In genomic region chr6:82603665-82604064, GRCm38 (mm10) we compare ENCODE assay signal across 9 mouse cellular contexts.
DNase-seq lines count a peak whose midpoint lies in the region; ATAC-seq and TF ChIP-seq lines count a peak whose summit lies in the region.
"Had no signal": no experiment of that assay in that cellular context is flagged by ENCODE, and none has a peak within 500 bp of the region (broad histone marks: within the 10 kb centered on the region; RNA-seq: fewer than 3 reads in every experiment).

No protein-coding gene starts in this region.

- no peak for TF ChIP-seq EP300 in heart, adult 2 months (IDR thresholded peaks at IDR 0.05; ENCODE audit: insufficient read depth, low read depth, low read length)
- no peak for TF ChIP-seq EP300 in ES-Bruce4 (IDR thresholded peaks at IDR 0.05; ENCODE audit: insufficient read depth, low read depth, low read length)

- peak in 1 of 2 experiments; percentile 21 for DNase-seq in heart, adult 2 months
- no peak for DNase-seq in heart, adult 9 months (ENCODE audit: low spot score in 2 of 2)
- DNase-seq in c-Kit-positive CD71-positive TER-119-negative erythroid progenitor cells, embryonic 14.5 days (ENCODE audit: low read depth) = peak; percentile 37
- DNase-seq in heart, postnatal 4 days = peak; percentile 50
- DNase-seq in left cerebral cortex, adult 18-20 months (ENCODE audit: low spot score in 2 of 2) = peak; percentile 36 to 54
- no peak for DNase-seq in yolk sac, embryonic 10.5 days (ENCODE audit: low spot score)

- no peak overlapping the region for H3K27ac ChIP-seq in heart, adult 2 months
- no peak overlapping the region for H3K27ac ChIP-seq in ES-Bruce4 (ENCODE audit: insufficient read depth, low read length)
- H3K27ac ChIP-seq in midbrain, embryonic 13.5 days = no peak overlapping the region
- H3K27ac ChIP-seq: stomach, embryonic 15.5 days had no signal

- H3K4me1 ChIP-seq in heart, adult 2 months (ENCODE audit: control insufficient read depth, insufficient read depth, low read length) = no peaks in the 10 kb centered on the region
- H3K4me1 ChIP-seq in ES-Bruce4 (ENCODE audit: control insufficient read depth, insufficient read depth, low read length) = no peaks in the 10 kb centered on the region
- 0 out of 2 replicates have a peak, but pooled peaks cover 5% of the 10 kb centered on the region for H3K4me1 ChIP-seq in midbrain, embryonic 13.5 days (replicated peaks)
- H3K4me1 ChIP-seq: stomach, embryonic 15.5 days had no signal

- peak; percentile 77 for ATAC-seq in midbrain, embryonic 13.5 days

- H3K9me3 ChIP-seq in ES-Bruce4 (replicated peaks; ENCODE audit: control insufficient read depth, insufficient read depth, low read length, poor library complexity, severe bottlenecking) = peaks cover 5% of the 10 kb centered on the region; the same call in 1 of the 2 replicates
- H3K9me3 ChIP-seq in midbrain, embryonic 13.5 days = no peaks in the 10 kb centered on the region
- H3K9me3 ChIP-seq: stomach, embryonic 15.5 days had no signal

- TF ChIP-seq POLR2A in heart, adult 2 months (IDR thresholded peaks at IDR 0.05; ENCODE audit: insufficient read depth, low read depth, low read length) = no peak
- TF ChIP-seq POLR2A in ES-Bruce4 (IDR thresholded peaks at IDR 0.05; ENCODE audit: insufficient read depth, low read length) = no peak

- intact Hi-C loops in heart, adult 2 months (cut with DNase I) = no loop called here

- no peaks in the 10 kb centered on the region for H3K36me3 ChIP-seq in heart, adult 2 months (ENCODE audit: control insufficient read depth, insufficient read depth, low read length)
- no peaks in the 10 kb centered on the region for H3K36me3 ChIP-seq in ES-Bruce4 (ENCODE audit: control insufficient read depth, insufficient read depth, low read length, poor library complexity, severe bottlenecking)
- H3K36me3 ChIP-seq in midbrain, embryonic 13.5 days = no peaks in the 10 kb centered on the region
- H3K36me3 ChIP-seq: stomach, embryonic 15.5 days had no signal

- H3K9ac ChIP-seq in heart, adult 2 months (ENCODE audit: low read depth, low read length) = no peak overlapping the region
- H3K9ac ChIP-seq in ES-Bruce4 (ENCODE audit: low read depth, poor library complexity, severe bottlenecking) = no peak overlapping the region
- no peak overlapping the region for H3K9ac ChIP-seq in midbrain, embryonic 13.5 days (replicated peaks)
- H3K9ac ChIP-seq: stomach, embryonic 15.5 days had no signal

- H3K27me3 ChIP-seq in heart, adult 2 months (ENCODE audit: control insufficient read depth, insufficient read depth, low read length) = no peaks in the 10 kb centered on the region
- no peaks in the 10 kb centered on the region for H3K27me3 ChIP-seq in ES-Bruce4 (ENCODE audit: control insufficient read depth, insufficient read depth, low read length, poor library complexity, severe bottlenecking)
- H3K27me3 ChIP-seq in midbrain, embryonic 13.5 days = no peaks in the 10 kb centered on the region
- H3K27me3 ChIP-seq: stomach, embryonic 15.5 days had no signal

- WGBS in heart, adult 2 months = 39% methylated on average over 2 of the region's 2 CpGs
- 53% methylated on average over 2 of the region's 2 CpGs for WGBS in midbrain, embryonic 13.5 days

- no peak overlapping the region for H3K4me2 ChIP-seq in midbrain, embryonic 13.5 days (replicated peaks)
- H3K4me2 ChIP-seq: stomach, embryonic 15.5 days had no signal

- no peaks in the 10 kb centered on the region for H3K79me2 ChIP-seq in heart, adult 2 months (replicated peaks; ENCODE audit: control insufficient read depth, insufficient read depth, low read length)

- H3K4me3 ChIP-seq in heart, adult 2 months = no peak overlapping the region
- H3K4me3 ChIP-seq in ES-Bruce4 (ENCODE audit: low read depth, low read length) = no peak overlapping the region
- no peak overlapping the region for H3K4me3 ChIP-seq in midbrain, embryonic 13.5 days (replicated peaks)
- H3K4me3 ChIP-seq: stomach, embryonic 15.5 days had no signal

- TF ChIP-seq CTCF in heart, adult 2 months (IDR thresholded peaks at IDR 0.05) = peak; percentile 71
- peak; percentile 85 for TF ChIP-seq CTCF in ES-Bruce4 (IDR thresholded peaks at IDR 0.05; ENCODE audit: low read depth, low read length)

Comparison
In these comparisons a context has a peak if more than half of its experiments do, and no peak if none do; other contexts are left out.
1. DNase-seq: peak in c-Kit-positive CD71-positive TER-119-negative erythroid progenitor cells, embryonic 14.5 days (single experiment), heart, postnatal 4 days (single experiment) and left cerebral cortex, adult 18-20 months (2 of 2); none in heart, adult 9 months (0 of 2) and yolk sac, embryonic 10.5 days (single experiment).